Mouse (Mus musculus) myocyte (in vitro differentiated cells): ENCODE results near the gene Brd3.

Experiments used
- CEBPB ChIP-seq: IDR thresholded peaks from 2 replicates; pipeline ENCODE4 v1.6.1; 2011; ENCODE audit warnings: mild to moderate bottlenecking, moderate library complexity; ENCODE audit not compliant: poor library complexity, insufficient read depth, severe bottlenecking
- E2F4 ChIP-seq: IDR thresholded peaks from one replicate; pipeline ENCODE4 v1.6.1; 2011; ENCODE audit warnings: mild to moderate bottlenecking, control low read depth, moderate library complexity; ENCODE audit not compliant: insufficient read depth
- MAX ChIP-seq: IDR thresholded peaks from one replicate; pipeline ENCODE4 v1.6.1; 2011; ENCODE audit warnings: low read depth, mild to moderate bottlenecking, control low read depth
- POLR2A ChIP-seq: IDR thresholded peaks from one replicate; pipeline ENCODE4 v1.6.1; 2011; ENCODE audit warnings: low read depth, mild to moderate bottlenecking, control low read depth, moderate library complexity; ENCODE audit not compliant: insufficient read length
- POLR2AphosphoS2 ChIP-seq: IDR thresholded peaks from one replicate; pipeline ENCODE4 v1.6.1; 2011; ENCODE audit warnings: low read depth, control low read depth; ENCODE audit not compliant: insufficient read length
- REST ChIP-seq: IDR thresholded peaks from one replicate; pipeline ENCODE4 v1.6.1; 2011; ENCODE audit warnings: mild to moderate bottlenecking, control low read depth, moderate library complexity; ENCODE audit not compliant: insufficient read depth, insufficient read length
- SRF ChIP-seq: IDR thresholded peaks from one replicate; pipeline ENCODE4 v1.6.1; 2011; ENCODE audit warnings: low read depth; ENCODE audit not compliant: control insufficient read depth, insufficient read length
- TCF12 ChIP-seq: IDR thresholded peaks from one replicate; pipeline ENCODE4 v1.6.1; 2011; ENCODE audit warnings: mild to moderate bottlenecking, control low read depth; ENCODE audit not compliant: poor library complexity, insufficient read depth, severe bottlenecking
- TCF3 ChIP-seq: IDR thresholded peaks from one replicate; pipeline ENCODE4 v1.6.1; 2011; ENCODE audit warnings: low read depth, control low read depth; ENCODE audit not compliant: insufficient read length
- USF1 ChIP-seq: IDR thresholded peaks from one replicate; pipeline ENCODE4 v1.6.1; 2011; ENCODE audit warnings: low read depth, mild to moderate bottlenecking, control low read depth, moderate library complexity

DNA sequence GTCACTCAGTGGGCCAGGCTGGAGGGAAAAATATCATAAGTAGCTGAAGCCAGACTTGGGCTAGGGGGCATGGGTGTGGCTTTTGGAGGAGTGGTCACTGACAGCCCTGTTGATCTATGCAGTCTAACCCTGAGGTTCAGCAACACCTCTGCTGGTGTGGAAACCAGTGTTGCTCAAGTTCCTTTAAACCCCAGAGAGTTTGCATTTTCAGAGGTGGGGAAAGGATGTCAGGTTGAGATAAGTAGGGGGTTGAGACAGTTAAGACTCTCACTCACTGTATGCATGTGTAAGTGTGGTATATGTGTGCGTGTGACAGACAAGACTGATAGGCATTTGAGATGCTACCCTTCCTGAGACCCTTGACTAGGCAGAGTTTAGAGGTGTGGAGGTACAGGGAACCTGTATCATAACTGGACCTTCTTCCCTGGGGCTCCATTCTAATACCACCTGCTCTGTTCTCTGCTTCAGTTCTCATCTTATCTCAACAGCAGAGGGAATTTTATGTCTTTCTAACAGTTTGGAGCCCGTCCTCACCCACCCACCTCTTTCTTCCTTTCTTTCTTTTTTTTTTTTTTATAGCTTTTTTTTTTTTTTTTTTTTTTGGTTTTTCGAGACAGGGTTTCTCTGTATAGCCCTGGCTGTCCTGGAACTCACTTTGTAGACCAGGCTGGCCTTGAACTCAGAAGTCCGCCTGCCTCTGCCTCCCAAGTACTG is 20.0 kb downstream of the Brd3 start:
- TF ChIP-seq POLR2A (no peak), E2F4 (no peak), POLR2AphosphoS2 (no peak), TCF12 (no peak), TCF3 (no peak), CEBPB (no peak), SRF (no peak), MAX (no peak), REST (no peak), USF1 (no peak)
